Mouse (Mus musculus): Measurements from ENCODE around the gene Vwa1.
"Not testable (repeated sequence)": the region's sequence is repeated elsewhere in the genome, so short reads cannot be mapped to it uniquely, and the experiment has no call there.

Vwa1 gene

DNA sequence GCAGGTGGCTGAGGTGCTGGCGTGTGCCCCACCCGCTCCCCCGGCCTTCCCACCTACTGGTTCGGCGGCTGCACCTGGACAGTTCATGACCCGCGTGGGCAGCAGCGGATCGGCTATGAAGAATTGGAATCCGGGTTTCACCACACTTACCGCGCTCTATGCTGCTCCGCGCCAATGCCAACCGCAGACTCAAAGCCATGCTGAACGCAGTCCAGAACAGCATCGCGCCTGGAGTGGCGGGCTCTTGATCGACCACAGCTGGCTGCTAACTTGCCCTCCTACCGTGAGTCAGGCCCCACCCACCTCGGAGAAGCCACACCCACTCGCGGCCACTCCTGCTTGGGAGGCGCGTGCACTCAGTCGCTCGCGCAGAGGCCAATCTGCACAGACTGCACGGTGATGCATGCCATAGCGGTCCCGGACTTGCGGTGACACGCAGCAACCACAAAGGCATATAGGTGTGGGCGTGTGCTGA lies at the start of gene Vwa1:
Gene Vwa1 (minus strand): TSS at position 419 of the 475 bp plus-strand sequence.
- DNase-seq (ENCODE audit: low spot score) = peak; percentile 65

DNA sequence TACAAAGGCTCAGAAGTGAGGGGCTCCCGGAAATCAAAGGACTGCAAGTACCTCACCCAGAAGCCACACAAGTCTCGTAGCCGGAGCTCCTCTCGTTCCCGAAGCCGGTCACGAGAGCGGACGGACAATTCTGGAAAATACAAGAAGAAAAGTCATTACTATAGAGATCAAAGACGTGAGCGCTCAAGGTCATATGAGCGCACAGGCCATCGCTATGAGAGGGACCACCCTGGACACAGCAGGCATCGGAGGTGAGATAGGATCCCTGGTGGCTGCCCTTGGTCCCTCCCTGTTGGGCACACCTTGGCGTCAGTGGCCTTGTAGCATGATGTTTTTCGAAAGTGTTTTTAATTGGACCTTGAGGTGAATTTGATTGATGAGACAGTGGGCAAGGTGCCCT lies 48.9 kb upstream of the Vwa1 start:
- DNase-seq (ENCODE audit: low spot score) = no peak

DNA sequence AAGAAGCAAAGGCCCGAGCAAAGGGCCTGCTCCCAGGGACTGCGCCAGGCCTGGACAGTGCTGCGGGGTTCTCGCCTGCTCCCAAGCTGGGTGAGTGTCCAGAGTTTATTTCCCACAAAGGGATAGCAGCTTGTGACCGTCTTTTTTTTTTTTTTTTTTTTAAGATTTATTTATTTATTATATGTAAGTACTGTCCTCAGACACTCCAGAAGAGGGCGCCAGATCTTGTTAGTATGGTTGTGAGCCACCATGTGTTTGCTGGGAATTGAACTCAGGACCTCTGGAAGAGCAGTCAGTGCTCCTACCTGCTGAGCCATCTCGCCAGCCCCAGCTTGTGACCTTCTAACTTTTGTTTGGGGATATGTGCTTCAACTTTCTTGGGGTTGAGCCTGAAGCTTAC lies 46.5 kb upstream of the Vwa1 start:
- DNase-seq (ENCODE audit: low spot score) = no peak

DNA sequence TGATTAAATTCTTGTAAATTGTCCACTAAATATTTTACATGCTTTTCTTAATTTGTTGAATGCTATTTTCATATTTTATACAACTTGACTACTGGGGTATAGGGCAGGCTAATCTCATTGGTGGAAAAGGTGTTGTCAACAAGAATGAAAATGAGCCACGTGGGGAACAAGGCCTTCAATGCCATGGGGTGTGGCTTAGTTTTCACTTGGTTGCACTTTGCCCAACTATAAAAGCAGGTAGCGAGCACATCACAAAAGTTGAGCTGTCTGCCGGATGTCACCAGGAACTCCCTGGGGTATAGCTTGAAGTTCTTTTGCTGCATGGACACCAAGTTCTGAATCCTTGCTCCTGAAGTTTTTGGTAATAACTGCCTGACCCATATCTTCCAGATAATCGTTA lies 43.0 kb upstream of the Vwa1 start:
- no peak for DNase-seq (ENCODE audit: low spot score)

DNA sequence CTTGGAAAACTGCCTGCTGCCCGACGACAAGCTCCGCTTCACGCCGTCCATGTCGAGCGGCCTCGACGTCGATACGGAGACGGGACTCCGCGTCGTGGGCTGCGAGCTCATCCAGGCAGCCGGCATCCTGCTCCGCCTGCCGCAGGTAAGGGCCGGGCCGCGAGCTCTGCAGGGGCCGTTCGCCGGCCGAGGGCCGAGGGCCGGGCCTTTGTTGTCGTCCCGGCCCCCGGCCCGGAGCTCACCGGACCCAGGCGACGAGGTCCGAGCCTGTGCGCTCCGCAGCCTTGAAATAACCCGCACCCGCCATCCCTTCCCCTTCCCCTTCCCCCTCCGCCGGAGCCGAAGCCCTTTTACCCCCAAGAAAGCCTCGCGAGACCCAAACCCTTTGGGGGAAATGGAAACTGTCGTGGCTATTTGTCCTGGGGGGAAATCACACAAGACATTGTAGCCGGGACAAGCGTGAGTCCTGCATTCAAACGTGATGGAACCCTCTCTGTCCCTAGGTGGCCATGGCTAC lies 38.2 kb upstream of the Vwa1 start:
- no peak for DNase-seq (ENCODE audit: low spot score)

DNA sequence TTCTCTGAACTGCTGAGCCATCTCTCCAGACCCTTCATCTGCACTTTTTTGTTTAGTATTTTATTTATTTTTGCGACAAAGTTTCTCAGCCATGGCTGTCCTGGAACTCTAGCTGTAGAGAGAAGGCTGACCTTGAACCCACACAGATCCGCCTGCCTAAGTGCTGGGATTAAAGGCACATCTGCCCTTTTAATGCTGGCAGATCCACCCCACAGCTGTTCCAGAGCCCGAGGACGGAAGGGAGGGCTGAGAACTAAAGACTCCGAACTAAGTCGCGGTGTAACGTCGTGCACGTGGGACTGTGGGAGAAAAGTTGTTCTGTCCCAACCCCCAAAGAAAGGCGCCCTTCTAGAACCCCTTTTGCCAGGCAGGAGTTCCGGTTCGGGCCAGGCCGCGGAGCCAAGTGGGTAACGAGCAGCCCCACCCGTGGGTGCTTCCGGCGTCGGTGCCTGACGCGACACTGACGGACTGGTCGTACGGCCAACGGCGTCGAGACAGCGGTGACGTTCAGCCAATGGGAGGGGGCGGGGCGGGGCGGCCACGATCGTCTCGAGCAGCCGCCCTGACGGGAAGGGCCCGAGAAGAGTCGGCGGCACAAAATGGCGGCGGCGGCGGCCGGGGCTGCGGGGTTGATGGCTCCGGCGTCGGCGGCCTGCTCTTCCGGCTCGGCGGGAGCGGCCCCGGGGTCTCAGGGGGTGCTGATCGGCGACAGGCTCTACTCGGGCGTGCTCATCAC lies 37.6 kb upstream of the Vwa1 start, which contains the start of gene Ccnl2:
Gene Ccnl2 (plus strand): TSS at position 561 of the 736 bp plus-strand sequence.
- peak; percentile 95 for DNase-seq (ENCODE audit: low spot score)

DNA sequence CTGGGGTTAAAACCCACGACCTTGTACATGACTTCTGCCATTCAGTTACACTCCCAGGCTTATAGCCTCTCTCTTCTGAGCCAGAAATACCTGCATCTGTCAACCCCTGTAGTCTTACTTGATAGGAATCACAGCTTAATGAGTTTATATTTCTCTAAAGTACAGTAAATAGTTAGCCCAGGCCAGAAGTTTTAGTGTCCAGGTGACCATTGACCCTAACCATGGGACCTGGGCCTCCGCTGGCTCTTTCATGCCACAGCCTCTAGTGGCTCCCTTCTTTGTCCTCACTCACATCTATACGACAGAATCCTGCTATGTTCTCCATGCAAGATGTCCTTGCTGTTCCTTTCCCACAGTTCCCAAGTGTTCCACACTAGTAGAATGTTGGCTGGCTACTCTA lies 33.3 kb upstream of the Vwa1 start:
- no peak for DNase-seq (ENCODE audit: low spot score)

DNA sequence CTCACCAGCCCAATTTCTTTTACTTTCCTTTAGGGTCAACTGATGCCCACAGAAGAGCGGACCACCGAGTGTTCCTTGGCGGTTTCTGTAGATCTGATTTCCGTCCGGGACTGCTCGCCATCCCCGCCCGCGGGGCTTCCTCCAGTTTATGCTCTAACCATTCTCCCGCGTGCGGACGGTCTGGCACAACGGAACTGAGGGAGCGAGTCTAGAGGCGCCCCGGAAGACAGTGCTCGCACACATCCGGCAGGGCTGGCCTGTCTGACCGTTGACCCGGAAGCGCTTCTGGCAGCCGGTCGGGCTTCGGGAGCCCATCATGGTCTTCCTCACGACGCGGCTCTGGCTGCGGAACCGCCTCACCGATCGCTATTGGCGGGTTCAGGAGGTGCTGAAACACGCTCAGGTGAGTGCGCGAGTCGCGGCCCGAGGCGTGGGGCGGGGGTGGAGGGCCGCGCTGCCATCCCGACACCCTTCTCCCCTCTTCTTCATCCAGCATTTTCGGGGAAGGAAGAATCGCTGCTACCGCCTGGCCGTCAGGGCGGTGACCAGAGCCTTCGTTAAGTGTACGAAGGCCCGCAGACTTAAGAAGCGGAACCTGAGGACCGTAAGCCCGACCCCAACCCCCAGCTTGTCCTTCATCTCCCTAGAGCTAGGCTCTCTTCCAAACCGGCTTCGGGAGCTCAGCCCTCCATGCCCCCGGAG lies 29.0 kb upstream of the Vwa1 start:
- peak; percentile 96 for DNase-seq (ENCODE audit: low spot score)

DNA sequence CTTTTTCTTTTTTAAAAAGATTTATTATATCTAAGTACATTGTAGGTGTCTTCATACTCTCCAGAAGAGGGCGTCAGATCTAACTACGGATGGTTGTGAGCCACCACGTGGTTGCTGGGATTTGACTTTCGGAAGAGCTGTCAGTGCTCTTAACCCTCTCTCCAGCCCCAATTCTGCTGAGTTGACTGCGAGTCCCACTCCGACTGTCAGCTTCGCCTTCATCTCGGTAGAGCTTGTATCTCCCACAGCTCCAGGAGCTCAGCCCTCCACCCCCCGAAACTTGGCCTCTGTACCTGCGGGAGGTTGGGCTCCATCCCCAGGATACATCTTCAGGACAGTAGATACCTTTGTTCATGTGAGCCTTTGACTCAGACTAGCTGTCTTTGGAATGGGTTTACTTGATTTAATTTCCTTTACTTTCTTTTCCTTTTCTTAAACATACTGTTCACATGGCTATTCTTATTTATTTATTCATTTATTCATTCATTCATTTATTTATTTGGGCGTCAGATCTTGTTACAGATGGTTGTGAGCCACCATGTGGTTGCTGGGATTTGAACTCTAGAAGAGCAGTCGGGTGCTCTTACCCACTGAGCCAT lies 28.3 kb upstream of the Vwa1 start, which contains the start of gene Mrpl20:
Gene Mrpl20 (plus strand): TSS at position 138 of the 599 bp plus-strand sequence.
- no peak for DNase-seq (ENCODE audit: low spot score)

DNA sequence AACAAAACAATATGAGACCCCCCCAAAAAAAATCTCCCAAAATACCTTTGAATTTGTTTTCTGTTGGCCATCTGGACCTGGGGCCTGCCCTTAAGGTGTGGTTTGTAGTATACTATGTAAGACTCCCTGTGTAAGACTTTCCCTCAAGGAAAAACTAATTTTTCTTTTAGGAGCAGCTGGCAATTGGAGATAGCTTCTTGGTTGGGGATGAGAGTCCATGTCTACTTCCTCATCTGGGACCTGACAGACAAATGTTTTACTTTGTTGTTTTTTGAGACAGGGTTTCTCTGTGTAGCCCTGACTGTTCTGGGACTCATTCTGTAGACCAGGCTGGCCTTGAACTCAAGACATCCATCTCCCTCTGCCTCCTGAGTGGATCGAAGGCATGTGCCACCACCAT lies 27.6 kb upstream of the Vwa1 start:
- DNase-seq (ENCODE audit: low spot score) = no peak

DNA sequence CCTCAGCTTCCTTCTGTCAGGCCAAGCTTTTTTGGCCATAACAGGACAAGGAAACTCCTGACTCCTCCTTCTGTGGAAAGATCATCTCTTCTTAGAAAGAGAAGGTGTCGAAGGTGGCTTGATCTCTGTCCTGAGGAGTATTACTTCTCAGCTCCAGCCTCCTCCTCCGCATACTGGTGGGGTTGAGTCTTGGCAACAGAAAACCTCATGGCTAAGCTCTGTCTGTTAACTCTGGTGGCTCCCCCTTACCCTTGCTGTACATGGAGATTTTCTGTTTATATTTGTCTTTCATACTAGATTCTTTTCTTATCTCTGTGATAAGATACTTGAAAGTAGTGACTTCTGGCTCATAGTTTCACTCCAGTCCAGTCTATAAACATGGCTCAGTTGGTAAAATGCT lies 19.2 kb upstream of the Vwa1 start:
- no peak for DNase-seq (ENCODE audit: low spot score)

DNA sequence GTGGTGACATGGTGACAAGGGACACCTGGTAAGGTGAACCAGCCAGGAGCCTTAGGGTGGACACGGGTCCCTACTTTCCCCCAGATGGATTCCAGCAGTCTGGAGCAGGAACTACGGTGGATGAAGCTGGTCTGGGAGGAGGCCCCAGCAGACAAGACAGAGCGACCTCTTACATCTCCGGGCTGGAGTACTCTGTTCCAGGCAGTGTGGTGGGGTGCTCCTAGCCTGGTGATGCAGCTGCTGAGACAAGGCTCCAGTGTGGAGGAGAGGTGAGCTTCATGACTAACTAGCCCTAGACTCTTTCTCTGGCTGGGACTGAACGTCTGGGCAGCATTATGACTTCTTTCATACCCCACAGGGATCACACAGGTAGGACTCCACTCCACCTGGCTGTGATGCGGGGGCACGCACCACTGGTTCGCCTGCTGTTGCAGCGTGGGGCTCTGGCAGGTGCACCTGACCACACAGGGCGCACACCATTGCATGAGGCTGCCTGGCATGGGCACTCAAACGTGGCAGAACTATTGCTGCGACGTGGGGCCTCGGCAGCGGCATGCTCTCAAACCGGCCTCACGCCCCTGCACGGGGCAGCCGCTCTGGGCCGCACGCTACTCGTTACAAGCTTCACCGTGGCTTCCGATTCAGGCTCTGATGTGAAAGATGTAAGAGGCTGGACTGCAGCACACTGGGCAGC lies 16.9 kb upstream of the Vwa1 start:
- no peak for DNase-seq (ENCODE audit: low spot score)

DNA sequence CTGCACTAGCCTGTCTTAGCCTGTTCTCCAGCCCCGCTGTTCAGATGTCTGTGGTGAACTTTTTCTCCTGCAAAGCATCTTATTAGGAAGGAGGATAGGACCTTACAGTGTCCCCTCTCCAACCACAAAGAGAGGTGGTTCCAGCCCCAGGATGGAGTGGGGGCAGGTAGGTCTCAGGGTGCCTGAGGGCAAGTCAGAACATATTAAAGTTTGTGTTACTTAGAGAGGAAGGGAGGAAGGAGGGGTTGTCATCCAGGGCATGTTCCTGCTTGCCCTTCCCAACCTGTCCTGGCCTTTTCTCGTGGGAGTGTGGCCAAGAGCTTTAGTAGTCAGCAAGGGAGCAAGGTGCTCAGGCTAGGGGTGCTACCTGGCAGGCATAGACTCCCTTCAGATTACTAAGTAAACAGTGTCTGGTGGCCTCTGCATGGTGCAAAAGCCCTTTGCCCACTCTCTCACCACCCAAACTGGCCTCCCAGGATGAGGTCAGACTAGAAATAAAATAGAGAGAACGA lies 16.2 kb upstream of the Vwa1 start:
- no peak for DNase-seq (ENCODE audit: low spot score)

DNA sequence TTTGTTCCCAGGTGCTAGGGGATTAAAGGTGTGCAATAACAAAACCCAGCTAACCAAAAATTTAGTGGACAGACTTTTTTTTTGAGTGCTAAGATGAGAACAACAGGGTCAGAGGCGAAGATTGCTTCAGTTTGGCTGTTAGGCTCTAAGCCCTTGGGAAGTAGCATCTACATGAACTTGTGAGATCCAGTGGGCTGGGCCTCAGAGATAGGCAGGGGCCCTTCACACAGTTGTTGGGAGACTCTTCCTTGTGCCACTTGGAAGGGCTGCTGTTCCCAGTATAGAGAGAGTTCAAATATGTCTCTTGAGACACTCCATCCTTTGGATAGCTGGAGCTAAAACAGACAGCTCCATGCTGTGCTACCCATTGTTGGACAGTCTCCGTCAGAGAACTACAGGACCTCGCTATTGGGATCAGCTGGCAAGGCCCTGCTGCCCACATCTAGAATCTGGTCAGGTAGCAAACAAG lies 15.6 kb upstream of the Vwa1 start, which contains the start of gene Ankrd65:
Gene Ankrd65 (plus strand): TSS at position 419 of the 469 bp plus-strand sequence.
- no peak for DNase-seq (ENCODE audit: low spot score)

DNA sequence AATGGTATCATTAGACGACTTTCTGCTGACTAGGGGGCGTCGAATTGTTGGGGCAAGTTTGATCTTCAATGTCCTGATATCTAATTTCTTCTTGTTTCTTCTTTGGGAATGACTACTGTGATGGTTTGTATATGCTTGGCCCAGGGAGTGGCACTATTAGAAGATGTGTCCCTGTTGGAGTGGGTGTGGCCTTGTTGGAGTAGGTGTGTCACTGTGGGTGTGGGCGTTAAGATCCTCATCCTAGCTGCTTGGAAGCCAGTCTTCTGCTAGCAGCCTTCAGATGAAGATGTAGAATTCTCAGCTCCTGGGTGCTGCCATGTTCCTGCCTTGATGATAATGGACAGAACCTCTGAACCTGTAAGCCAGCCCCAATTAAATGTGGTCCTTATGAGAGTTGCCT lies 14.3 kb upstream of the Vwa1 start:
- DNase-seq (ENCODE audit: low spot score) = not testable (repeated sequence)

DNA sequence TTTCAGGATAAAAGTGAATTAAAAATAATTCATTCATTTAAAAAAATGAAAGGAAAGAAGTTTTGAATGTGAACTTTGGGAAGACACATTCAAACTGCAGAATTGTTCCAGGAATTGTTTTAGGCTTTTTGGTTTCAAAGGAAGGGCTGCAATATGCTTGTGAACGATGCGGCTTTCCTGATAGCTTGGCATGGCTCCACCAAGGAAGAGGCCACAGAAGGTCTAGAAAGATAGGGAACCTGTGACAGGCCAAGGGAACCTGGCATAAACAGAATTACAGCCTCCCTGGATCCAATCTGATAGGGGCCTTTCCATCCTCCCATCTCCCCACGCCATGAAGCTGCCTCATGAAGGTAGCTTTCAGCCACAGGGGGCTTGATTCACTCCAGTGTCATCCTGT lies 13.8 kb upstream of the Vwa1 start:
- DNase-seq (ENCODE audit: low spot score) = no peak

DNA sequence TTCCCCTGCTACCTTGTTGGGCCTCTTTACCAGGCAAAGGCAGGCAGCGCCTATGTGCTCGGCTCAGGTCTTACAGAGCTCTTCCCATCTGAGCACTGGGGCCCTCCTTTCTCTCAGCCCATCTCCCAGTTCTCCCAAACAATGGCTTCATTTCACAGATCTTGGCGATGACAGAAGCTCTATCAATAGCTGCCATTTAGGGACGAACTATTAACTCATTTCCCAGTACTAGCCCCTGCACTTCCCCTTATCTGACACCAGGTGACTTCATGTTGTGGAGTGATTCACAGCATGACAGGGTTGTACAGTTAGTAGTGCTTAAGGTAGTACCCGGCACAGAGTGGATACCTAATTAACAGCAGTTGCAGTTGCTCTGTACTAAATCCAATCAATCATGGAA lies 11.3 kb upstream of the Vwa1 start, which contains the start of gene Tmem88b:
Gene Tmem88b (minus strand): TSS at position 56 of the 400 bp plus-strand sequence.
- no peak for DNase-seq (ENCODE audit: low spot score)

DNA sequence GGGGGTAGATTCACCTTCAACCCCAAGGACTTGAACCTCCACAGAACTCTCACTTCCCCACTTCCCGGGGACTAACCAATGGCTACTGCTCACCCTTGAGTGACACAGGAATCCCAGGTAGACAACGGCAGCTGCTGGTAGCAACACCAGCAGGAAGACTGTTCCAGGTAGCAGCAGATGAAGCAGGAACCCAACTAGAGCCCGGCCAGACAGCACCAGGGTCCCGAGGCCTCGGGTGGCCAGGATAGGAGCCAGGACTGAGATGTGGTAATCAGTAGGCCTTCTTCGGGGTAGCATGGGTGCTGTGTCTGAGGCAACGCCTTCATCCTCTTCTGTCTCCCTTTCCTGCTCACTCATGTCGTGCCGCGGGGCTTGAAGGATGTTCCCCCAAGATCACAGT lies 10.7 kb upstream of the Vwa1 start:
- no peak for DNase-seq (ENCODE audit: low spot score)

DNA sequence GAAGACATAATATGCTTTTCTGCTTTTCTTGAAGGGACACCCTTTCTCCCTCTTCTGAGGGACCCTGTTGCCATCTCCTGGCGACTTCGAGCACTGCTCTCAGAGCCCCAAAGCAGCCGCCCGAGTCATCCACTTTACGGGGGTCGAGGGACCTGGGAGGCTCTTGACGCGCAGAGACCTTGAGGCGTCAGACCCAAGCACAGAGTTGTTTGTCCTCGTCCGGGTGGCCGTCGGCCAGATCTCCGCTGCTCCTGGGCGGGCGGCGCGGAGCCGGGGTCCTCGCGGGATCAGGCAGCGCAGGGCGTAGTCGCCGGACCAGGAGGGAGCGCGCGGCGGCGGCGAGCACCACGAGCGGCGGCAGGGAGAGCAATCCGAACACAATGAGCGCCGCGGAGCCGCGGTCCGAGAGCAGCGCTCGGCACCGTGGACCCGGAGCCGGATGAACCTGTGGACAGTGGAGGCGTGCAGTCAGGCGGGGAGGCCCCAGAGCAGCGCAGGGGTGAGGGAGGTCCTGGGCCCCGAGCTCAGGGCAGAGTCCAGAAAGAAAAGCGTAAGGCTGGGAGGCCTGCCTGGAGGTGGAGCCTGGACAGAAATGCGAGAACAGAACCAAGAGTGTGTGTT lies 9.7 kb upstream of the Vwa1 start:
- peak; percentile 58 for DNase-seq (ENCODE audit: low spot score)

DNA sequence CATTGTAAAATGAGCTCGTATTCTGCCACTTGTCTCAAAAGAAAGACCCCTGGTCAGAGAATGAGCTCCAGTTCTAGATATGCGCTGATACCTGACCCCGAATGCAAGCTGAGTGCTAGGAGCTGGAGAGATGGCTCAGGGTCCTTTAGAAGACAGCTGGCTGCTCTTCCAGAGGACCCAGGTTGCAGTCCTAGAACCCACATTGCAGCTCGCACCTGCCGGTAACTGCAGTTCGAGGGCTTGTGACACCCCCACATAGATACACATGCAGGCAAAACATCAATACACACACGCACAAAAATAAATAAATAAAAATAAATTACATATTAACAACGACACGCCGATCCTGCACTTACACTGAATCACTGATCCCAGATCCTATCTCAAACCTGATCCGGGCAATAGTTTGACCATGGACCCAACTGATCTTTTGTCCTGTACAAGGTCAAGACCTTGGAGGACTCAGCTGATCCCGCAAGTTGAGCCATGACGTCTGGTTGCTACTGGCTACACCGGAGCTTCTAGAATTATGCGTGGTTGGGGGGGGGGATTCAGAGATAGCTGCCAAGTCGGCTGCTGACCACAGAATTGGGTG lies 9.1 kb upstream of the Vwa1 start:
- DNase-seq (ENCODE audit: low spot score) = no peak

DNA sequence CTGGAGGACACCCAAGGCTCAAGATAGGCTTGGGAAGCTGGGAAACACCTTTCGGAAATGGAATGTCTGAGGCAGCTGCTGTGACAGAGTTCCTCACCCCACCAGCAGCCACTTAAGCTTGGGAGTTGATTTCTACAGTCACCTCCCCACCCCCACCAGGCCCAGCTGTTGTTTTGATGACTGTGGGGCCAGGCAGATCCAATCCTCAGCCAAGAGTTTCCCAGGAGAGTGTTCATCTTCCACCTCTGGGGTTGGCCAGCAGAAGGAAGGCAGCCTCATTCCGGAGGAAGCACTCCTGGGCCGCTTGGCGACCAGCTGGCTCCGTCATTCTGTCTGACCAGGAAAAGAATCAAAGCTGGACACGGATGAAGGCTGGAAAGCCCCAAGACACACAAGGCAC lies 6.4 kb upstream of the Vwa1 start:
- DNase-seq (ENCODE audit: low spot score) = no peak

All from c-Kit-positive CD71-positive TER-119-positive erythroid progenitor cells, embryonic 14.5 days (primary cell).